Comparison of ENCODE assay signal across 26 mouse cellular contexts in genomic region chr10:16580200-16580599, GRCm38 (mm10).
A peak's percentile ranks its signal among the peaks of the same experiment; 100 is the strongest.
DNase-seq lines count a peak whose midpoint lies in the region; ATAC-seq and TF ChIP-seq lines count a peak whose summit lies in the region.
"Had no signal": no experiment of that assay in that cellular context is flagged by ENCODE, and none has a peak within 500 bp of the region (broad histone marks: within the 10 kb centered on the region; RNA-seq: fewer than 3 reads in every experiment).

No protein-coding gene starts in this region.

- no peaks in the 10 kb centered on the region for H3K27me3 ChIP-seq in forebrain, embryonic 13.5 days
- no peaks in the 10 kb centered on the region for H3K27me3 ChIP-seq in forebrain, embryonic 12.5 days
- no peaks in the 10 kb centered on the region for H3K27me3 ChIP-seq in forebrain, embryonic 16.5 days (replicated peaks; ENCODE audit: control insufficient read depth, insufficient read depth, low read length)
- no peaks in the 10 kb centered on the region for H3K27me3 ChIP-seq in forebrain, embryonic 11.5 days (ENCODE audit: control insufficient read depth, insufficient read depth, low read length)
- H3K27me3 ChIP-seq: CH12.LX; embryonic facial prominence, embryonic 13.5 days; embryonic facial prominence, embryonic 15.5 days had no signal

- no peak for TF ChIP-seq CTCF in brain, embryonic 14.5 days (IDR thresholded peaks at IDR 0.05; ENCODE audit: borderline replicate concordance, extremely low read depth, insufficient read depth, insufficient read length)

- peak; percentile 57; the same call in 1 of the 2 replicates for ATAC-seq in forebrain, embryonic 13.5 days
- no peak for ATAC-seq in forebrain, embryonic 12.5 days (ENCODE audit: low FRiP score)
- ATAC-seq in forebrain, embryonic 16.5 days = peak; percentile 40; the same call in 1 of the 2 replicates
- ATAC-seq in forebrain, embryonic 11.5 days (replicated peaks; ENCODE audit: low FRiP score) = no peak
- peak; percentile 65 for ATAC-seq in frontal cortex, adult (ENCODE audit: low TSS enrichment)
- ATAC-seq: activated CD4-positive, CD25-positive, alpha-beta regulatory T cell, adult 4 months; CD4-positive, CD25-positive, alpha-beta regulatory T cell, adult 4 months had no signal

- no peak overlapping the region for H3K4me2 ChIP-seq in forebrain, embryonic 13.5 days
- H3K4me2 ChIP-seq in forebrain, embryonic 12.5 days = no peak overlapping the region
- no peak overlapping the region for H3K4me2 ChIP-seq in forebrain, embryonic 16.5 days (ENCODE audit: low read length)
- H3K4me2 ChIP-seq in forebrain, embryonic 11.5 days (ENCODE audit: low read depth, low read length, severe bottlenecking) = no peak overlapping the region
- H3K4me2 ChIP-seq: embryonic facial prominence, embryonic 13.5 days; embryonic facial prominence, embryonic 15.5 days had no signal

- 42% methylated on average over 3 of the region's 3 CpGs for WGBS in forebrain, embryonic 13.5 days
- 52% methylated on average over 3 of the region's 3 CpGs for WGBS in forebrain, embryonic 12.5 days
- 34% methylated on average over 3 of the region's 3 CpGs for WGBS in forebrain, embryonic 16.5 days
- WGBS in forebrain, embryonic 11.5 days = 70% methylated on average over 3 of the region's 3 CpGs

- no peaks in the 10 kb centered on the region for H3K9me3 ChIP-seq in forebrain, embryonic 13.5 days (replicated peaks)
- H3K9me3 ChIP-seq in forebrain, embryonic 12.5 days = no peaks in the 10 kb centered on the region
- no peaks in the 10 kb centered on the region for H3K9me3 ChIP-seq in forebrain, embryonic 16.5 days (ENCODE audit: control insufficient read depth, low read length)
- no peaks in the 10 kb centered on the region for H3K9me3 ChIP-seq in forebrain, embryonic 11.5 days (ENCODE audit: control insufficient read depth, low read length)
- H3K9me3 ChIP-seq: embryonic facial prominence, embryonic 13.5 days; embryonic facial prominence, embryonic 15.5 days; G1E had no signal

- no peaks in the 10 kb centered on the region for H3K4me1 ChIP-seq in forebrain, embryonic 13.5 days
- no peaks in the 10 kb centered on the region for H3K4me1 ChIP-seq in forebrain, embryonic 12.5 days
- H3K4me1 ChIP-seq in forebrain, embryonic 16.5 days (replicated peaks; ENCODE audit: control insufficient read depth, insufficient read depth, low read length) = no peaks in the 10 kb centered on the region
- no peaks in the 10 kb centered on the region for H3K4me1 ChIP-seq in forebrain, embryonic 11.5 days (replicated peaks; ENCODE audit: control insufficient read depth, insufficient read depth, low read length)
- H3K4me1 ChIP-seq: embryonic facial prominence, embryonic 13.5 days; embryonic facial prominence, embryonic 15.5 days had no signal

- no peak overlapping the region for H3K4me3 ChIP-seq in forebrain, embryonic 13.5 days
- H3K4me3 ChIP-seq in forebrain, embryonic 12.5 days (replicated peaks) = no peak overlapping the region
- no peak overlapping the region for H3K4me3 ChIP-seq in forebrain, embryonic 16.5 days (replicated peaks; ENCODE audit: low read length)
- no peak overlapping the region for H3K4me3 ChIP-seq in forebrain, embryonic 11.5 days (ENCODE audit: low read depth, low read length)
- H3K4me3 ChIP-seq: embryonic facial prominence, embryonic 13.5 days; embryonic facial prominence, embryonic 15.5 days; erythroblast, embryonic 14.5 days; gastrocnemius, adult 2 months had no signal

- no peak overlapping the region for H3K9ac ChIP-seq in forebrain, embryonic 13.5 days
- H3K9ac ChIP-seq in forebrain, embryonic 12.5 days = no peak overlapping the region
- no peak overlapping the region for H3K9ac ChIP-seq in forebrain, embryonic 16.5 days (replicated peaks; ENCODE audit: low read depth, low read length)
- H3K9ac ChIP-seq in forebrain, embryonic 11.5 days (ENCODE audit: low read length) = no peak overlapping the region
- H3K9ac ChIP-seq: embryonic facial prominence, embryonic 13.5 days; embryonic facial prominence, embryonic 15.5 days had no signal

- no peak for DNase-seq in forebrain, embryonic 11.5 days (ENCODE audit: low spot score)
- no peak for DNase-seq in frontal cortex, postnatal 10 days (ENCODE audit: low spot score in 2 of 2)
- peak; percentile 24 for DNase-seq in brain, embryonic 14.5 days (ENCODE audit: low read depth)
- DNase-seq in T-cell, adult 2 months (ENCODE audit: low spot score) = no peak
- DNase-seq: adrenal gland, adult 8-10 months; adrenal gland, postnatal 14 days; adrenal gland, postnatal 36 days; B cell, adult 2 months; cerebellum, adult 11-12 months; cerebellum, adult 2 months; cerebellum, adult 9-10 months; cerebellum, postnatal 10 days; cerebellum, postnatal 25 days; gastrocnemius, adult 2 months; gastrocnemius, postnatal 10 days had no signal

- no peaks in the 10 kb centered on the region for H3K36me3 ChIP-seq in forebrain, embryonic 13.5 days (ENCODE audit: poor library complexity, severe bottlenecking)
- no peaks in the 10 kb centered on the region for H3K36me3 ChIP-seq in forebrain, embryonic 12.5 days (replicated peaks)
- H3K36me3 ChIP-seq in forebrain, embryonic 16.5 days (ENCODE audit: control insufficient read depth, insufficient read depth) = no peaks in the 10 kb centered on the region
- H3K36me3 ChIP-seq in forebrain, embryonic 11.5 days (ENCODE audit: control insufficient read depth, insufficient read depth, low read length) = no peaks in the 10 kb centered on the region
- H3K36me3 ChIP-seq: embryonic facial prominence, embryonic 13.5 days; embryonic facial prominence, embryonic 15.5 days; G1E had no signal

- TF ChIP-seq POLR2A in brain, embryonic 14.5 days (IDR thresholded peaks at IDR 0.05; ENCODE audit: borderline replicate concordance, extremely low read depth, insufficient read depth, insufficient read length, poor library complexity, severe bottlenecking) = no peak

- no peak overlapping the region for H3K27ac ChIP-seq in forebrain, embryonic 13.5 days
- H3K27ac ChIP-seq in forebrain, embryonic 12.5 days = no peak overlapping the region
- no peak overlapping the region for H3K27ac ChIP-seq in forebrain, embryonic 16.5 days (ENCODE audit: low read length)
- no peak overlapping the region for H3K27ac ChIP-seq in forebrain, embryonic 11.5 days (ENCODE audit: low read depth, low read length)
- H3K27ac ChIP-seq: embryonic facial prominence, embryonic 13.5 days; embryonic facial prominence, embryonic 15.5 days; gastrocnemius, adult 2 months had no signal

Comparison
In these comparisons a context has a peak if more than half of its experiments do, and no peak if none do; other contexts are left out.
1. ATAC-seq: peak in forebrain, embryonic 13.5 days (single experiment), forebrain, embryonic 16.5 days (single experiment) and frontal cortex, adult (single experiment); none in forebrain, embryonic 12.5 days (single experiment) and forebrain, embryonic 11.5 days (single experiment).